Mouse (Mus musculus): ENCODE results near the gene Rundc3a. TPM values are rescaled to one million over a fixed set of nuclear protein-coding genes. Genes with fewer than 3 reads are reported as not detected.
A peak's percentile ranks its signal among the peaks of the same experiment; 100 is the strongest.

Gene Rundc3a
- polyA plus RNA-seq, 1 experiment from 2014 or later = 160 TPM

DNA sequence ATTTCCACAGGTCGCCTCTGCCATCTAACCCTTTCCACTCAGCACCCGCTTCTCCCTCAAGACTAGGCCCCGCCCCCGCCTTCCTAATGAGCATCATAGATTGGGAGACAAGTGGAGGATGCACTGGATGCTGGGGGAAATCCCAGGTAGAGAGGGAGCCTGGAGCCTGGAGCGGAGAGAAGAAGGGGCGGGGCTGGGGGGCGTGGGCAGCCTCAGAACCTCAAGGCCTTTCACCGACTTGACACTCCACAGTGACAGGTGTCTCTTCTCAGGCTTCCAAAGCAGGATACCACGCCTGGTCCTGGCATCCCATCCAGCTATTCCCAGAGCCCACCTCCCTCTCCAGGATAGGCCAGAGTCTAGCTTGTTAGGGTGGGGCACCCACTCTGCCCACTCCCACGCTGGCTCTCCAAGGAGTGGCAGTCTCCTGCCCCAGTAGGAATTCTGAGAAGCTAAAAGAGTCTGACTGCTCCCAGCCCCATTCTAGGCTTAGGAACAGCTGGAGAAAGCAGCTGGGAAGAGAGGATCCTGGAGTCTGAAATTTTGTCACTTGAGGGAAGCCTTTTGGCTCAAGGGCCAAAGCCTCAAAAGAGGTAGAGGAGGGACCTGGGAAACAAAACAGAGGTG is 52.2 kb downstream of the Rundc3a start:
- Histone ChIP-seq H3K27ac (peak overlapping the region; percentile 99), H3K27me3 (replicated peaks) (no peaks in the 10 kb centered on the region; the same call in 1 of the 2 replicates), H3K9me3 (no peaks in the 10 kb centered on the region), H3K4me2 (peak overlapping the region; percentile 85), H3K9ac (peak overlapping the region; percentile 99), H3K4me3 (peak overlapping the region; percentile 97), H3K36me3 (replicated peaks) (peaks cover 13% of the 10 kb centered on the region; the same call in 1 of the 2 replicates), H3K4me1 (peaks cover 44% of the 10 kb centered on the region)
- no peak for ATAC-seq (replicated peaks)
- 13% methylated on average over 10 of the region's 10 CpGs for WGBS

DNA sequence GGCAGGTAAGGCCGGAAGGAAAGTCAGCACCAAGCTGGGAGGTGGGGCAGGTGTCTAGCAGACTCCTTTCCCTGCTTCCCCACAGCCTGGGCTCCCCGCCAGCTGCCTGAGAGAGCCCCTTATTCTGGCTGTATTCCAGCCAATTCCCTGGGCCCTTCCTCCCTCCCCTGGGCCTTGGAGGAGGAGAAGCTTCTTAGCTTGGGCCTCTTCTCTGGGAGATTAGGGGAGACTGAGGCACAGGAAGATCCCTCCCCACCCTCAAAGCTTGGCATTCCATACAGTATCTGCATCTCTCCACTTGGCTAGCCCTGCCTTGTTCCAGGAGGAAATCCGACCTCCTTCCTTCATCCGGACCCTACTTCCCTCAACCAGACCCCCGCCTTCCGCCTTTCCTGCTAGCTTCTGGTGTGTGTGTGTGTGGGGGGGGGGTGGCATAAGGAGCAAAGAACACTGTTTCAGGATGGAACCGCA is 52.7 kb downstream of the Rundc3a start:
- peak; percentile 34; the same call in 1 of the 2 replicates for ATAC-seq (replicated peaks)
- 4% methylated on average over 7 of the region's 7 CpGs for WGBS

DNA sequence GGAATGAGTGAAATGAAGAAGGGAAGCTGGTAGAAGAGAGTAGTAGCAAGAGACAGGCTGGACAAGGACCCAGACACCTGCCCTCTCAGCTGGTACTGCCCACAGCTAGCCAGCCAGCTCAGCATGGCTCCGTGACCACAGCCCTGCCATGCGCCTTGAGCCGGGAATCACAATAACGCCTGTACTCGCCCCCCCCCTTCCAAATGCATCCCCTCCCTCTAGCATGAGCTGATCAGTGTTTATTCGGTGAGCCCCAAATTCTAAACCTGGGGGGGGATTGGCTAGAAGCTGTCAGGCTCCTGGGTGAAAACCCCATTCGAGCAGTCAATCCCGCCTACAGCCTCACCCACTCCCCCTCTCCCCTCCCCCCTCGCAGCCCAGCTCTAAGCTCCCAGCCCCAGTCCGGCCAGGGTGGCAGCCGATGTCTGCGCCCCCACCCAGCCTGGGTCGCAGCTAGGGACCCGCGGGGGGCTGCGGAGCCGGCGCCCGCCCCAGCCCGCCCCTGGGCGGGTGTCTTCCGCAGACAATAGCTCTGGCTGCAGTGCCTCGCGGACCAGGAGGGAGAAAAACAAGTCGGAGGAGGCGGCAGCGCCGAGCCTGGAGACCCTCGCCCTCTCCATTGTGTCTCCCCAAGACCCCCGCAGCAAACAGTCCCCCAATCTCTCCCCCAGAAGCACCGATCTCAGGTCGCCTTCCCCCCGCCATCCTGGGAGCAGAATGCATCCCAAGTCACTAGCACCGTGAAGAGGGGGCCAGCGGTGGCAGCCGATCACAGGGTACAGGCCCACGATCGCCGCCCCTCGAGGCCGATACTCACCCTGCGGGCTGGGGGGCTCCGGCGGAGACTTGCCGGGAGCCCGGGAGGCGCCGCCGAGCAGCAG is 53.6 kb downstream of the Rundc3a start:
- H3K4me1 ChIP-seq = peaks cover 44% of the 10 kb centered on the region
- H3K27me3 ChIP-seq (replicated peaks) = peaks cover 4% of the 10 kb centered on the region; the same call in 1 of the 2 replicates
- no peaks in the 10 kb centered on the region for H3K9me3 ChIP-seq
- peaks cover 9% of the 10 kb centered on the region; the same call in 1 of the 2 replicates for H3K36me3 ChIP-seq (replicated peaks)
- under 1% methylated on average over 40 of the region's 49 CpGs for WGBS
- peak; percentile 68 for ATAC-seq (replicated peaks)
- H3K27ac ChIP-seq = peak overlapping the region; percentile 99
- H3K4me2 ChIP-seq = peak overlapping the region; percentile 85
- H3K4me3 ChIP-seq = peak overlapping the region; percentile 97
- peak overlapping the region; percentile 99 for H3K9ac ChIP-seq

More for the DNA sequence above, 52.7 kb downstream of the Rundc3a start:
- Histone ChIP-seq H3K9ac (peak overlapping the region; percentile 99), H3K27me3 (replicated peaks) (no peaks in the 10 kb centered on the region; the same call in 1 of the 2 replicates), H3K4me1 (peaks cover 44% of the 10 kb centered on the region), H3K36me3 (replicated peaks) (peaks cover 9% of the 10 kb centered on the region; the same call in 1 of the 2 replicates), H3K4me3 (peak overlapping the region; percentile 97), H3K4me2 (peak overlapping the region; percentile 85), H3K27ac (peak overlapping the region; percentile 99), H3K9me3 (no peaks in the 10 kb centered on the region)

DNA sequence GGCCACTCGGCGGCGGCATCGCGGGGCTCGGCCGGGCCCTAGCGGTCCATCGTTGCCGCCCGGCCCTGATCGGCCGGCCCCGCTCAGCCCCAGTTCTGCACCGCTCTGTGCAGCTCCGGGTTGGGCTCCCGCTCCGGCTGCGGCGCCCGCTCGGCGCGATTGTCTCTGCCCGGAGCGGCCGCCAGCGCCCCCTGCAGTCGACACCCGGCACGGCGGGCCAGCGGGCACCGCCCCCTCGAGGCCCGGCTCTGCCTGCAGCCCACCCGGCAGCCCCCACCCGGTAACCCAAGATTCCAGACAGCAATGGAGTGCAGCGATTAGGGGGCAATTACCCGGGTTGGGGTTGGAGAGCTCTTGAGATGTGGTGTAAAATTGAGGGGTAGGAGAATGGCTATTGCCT is 54.3 kb downstream of the Rundc3a start, which contains the start of gene Fam171a2:
Gene Fam171a2, minus strand, starts transcription at position 186 of the 400 bp plus-strand sequence.
- Histone ChIP-seq H3K36me3 (replicated peaks) (0 out of 2 replicates have a peak, but pooled peaks cover 9% of the 10 kb centered on the region), H3K9me3 (no peaks in the 10 kb centered on the region), H3K27ac (peak within 1 kb of the TSS; percentile 99), H3K4me3 (peak within 1 kb of the TSS; percentile 97), H3K9ac (peak within 1 kb of the TSS; percentile 99), H3K27me3 (replicated peaks) (peaks cover 4% of the 10 kb centered on the region; the same call in 1 of the 2 replicates), H3K4me2 (peak within 1 kb of the TSS; percentile 85), H3K4me1 (peaks cover 44% of the 10 kb centered on the region)
- 0% methylated on average over 35 of the region's 40 CpGs for WGBS
- ATAC-seq (replicated peaks) = peak; percentile 80

DNA sequence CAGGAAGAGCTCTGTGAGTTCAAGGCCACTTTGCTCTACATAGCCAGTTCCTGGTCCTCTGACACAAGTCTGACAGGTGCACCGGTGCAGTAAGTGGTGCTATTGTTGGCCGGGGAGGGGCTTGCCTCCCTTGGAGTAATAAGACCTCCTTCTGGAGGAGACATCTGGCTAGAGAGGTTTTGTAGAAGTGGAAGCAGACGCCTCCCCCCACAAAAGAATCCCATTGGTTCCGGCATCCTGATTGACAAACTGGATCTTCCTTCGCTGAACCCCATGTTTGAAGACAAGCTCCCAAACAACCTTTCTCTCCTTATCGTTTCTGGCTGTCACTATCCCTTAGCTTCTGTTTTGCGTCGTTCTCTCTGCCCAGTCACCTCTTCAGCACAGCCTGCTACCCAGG is 55.1 kb downstream of the Rundc3a start:
- Histone ChIP-seq H3K9me3 (no peaks in the 10 kb centered on the region), H3K4me2 (peak overlapping the region; percentile 85), H3K9ac (no peak overlapping the region), H3K27ac (no peak overlapping the region), H3K36me3 (replicated peaks) (0 out of 2 replicates have a peak, but pooled peaks cover 4% of the 10 kb centered on the region), H3K27me3 (replicated peaks) (peaks cover 4% of the 10 kb centered on the region; the same call in 1 of the 2 replicates), H3K4me3 (no peak overlapping the region; the same call in 1 of the 2 replicates), H3K4me1 (peaks cover 44% of the 10 kb centered on the region)
- WGBS = 14% methylated on average over 8 of the region's 8 CpGs
- no peak for ATAC-seq (replicated peaks)

DNA sequence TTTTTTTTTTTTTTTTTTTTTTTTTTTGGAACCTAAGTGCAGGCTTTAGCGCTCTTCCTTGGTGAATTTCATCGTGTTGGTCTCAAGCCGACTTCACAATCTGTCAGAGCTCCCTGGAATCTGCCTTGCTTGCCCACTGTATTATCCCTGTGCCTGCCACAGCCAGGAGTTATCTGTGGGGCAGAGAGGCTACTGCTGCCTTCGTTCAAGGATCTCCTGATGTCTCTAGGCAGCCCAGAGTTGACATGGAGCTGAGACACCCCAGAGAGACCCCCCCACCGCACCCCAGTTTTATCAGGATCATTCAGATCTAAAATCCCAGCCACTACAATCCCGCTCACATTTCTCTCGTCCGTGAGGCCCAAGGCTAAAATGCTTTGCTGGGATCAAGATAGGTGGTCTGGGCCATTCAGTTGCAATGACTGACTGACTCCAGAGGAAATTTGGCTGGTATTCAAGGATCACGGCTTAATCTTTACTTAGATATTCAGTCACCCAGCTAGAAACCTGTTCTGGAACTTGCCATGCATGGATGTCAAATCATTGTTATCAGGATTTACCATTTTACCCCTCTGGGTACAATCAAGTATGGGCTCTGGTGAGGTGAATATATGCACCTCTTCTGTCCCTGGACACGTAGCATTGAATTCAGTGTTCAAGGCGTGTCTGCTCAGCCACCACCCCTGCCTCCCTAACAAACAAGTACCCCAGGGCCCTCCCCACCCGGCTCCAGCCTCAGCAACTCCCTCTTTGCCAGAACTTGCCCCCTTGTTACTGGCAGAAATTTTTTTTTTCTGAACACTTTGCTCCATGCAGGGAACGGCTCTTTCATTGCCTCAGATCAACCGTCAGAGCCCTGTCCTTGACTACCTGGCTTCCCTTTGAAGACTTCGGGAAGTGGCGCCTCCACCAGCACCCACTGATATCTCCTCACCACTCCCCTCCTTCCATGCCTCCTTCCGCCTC is 56.1 kb downstream of the Rundc3a start:
- WGBS = 42% methylated on average over 17 of the region's 17 CpGs
- peaks cover 35% of the 10 kb centered on the region for H3K4me1 ChIP-seq
- H3K9me3 ChIP-seq = no peaks in the 10 kb centered on the region
- H3K36me3 ChIP-seq (replicated peaks) = no peaks in the 10 kb centered on the region
- H3K4me2 ChIP-seq = no peak overlapping the region
- ATAC-seq (replicated peaks) = no peak
- no peak overlapping the region for H3K27ac ChIP-seq
- peaks cover 4% of the 10 kb centered on the region; the same call in 1 of the 2 replicates for H3K27me3 ChIP-seq (replicated peaks)
- no peak overlapping the region for H3K9ac ChIP-seq
- H3K4me3 ChIP-seq = no peak overlapping the region

Small RNA genes lying within 50 kb of the gene (microRNA-seq; reads per million reads assigned to microRNA genes)
- gene Mir6930 = not detected

Other genes with a start within 250 kb of the Rundc3a start
- 0.10 and 0.30 TPM in 2 replicates for gene Nags, start 247.9 kb upstream of the Rundc3a start, polyA plus RNA-seq (2015; fragmentation: Nextera tagmentation; extraction: Ambion mirVana)
- gene Tmem101, start 237.0 kb upstream of the Rundc3a start, polyA plus RNA-seq (2015; fragmentation: Nextera tagmentation; extraction: Ambion mirVana) = 45.3 and 46.5 TPM in 2 replicates
- 111 and 118 TPM in 2 replicates for gene Lsm12, start 208.1 kb upstream of the Rundc3a start, polyA plus RNA-seq (2015; fragmentation: Nextera tagmentation; extraction: Ambion mirVana)
- 38.6 and 43.3 TPM in 2 replicates for gene G6pc3, start 203.8 kb upstream of the Rundc3a start, polyA plus RNA-seq (2015; fragmentation: Nextera tagmentation; extraction: Ambion mirVana)
- 90.3 and 105 TPM in 2 replicates for gene Hdac5, start 163.2 kb upstream of the Rundc3a start, polyA plus RNA-seq (2015; fragmentation: Nextera tagmentation; extraction: Ambion mirVana)
- gene BC030867, start 144.5 kb upstream of the Rundc3a start, polyA plus RNA-seq (2015; fragmentation: Nextera tagmentation; extraction: Ambion mirVana) = 2.2 and 2.5 TPM in 2 replicates
- gene Asb16, start 124.7 kb upstream of the Rundc3a start, polyA plus RNA-seq (2015; fragmentation: Nextera tagmentation; extraction: Ambion mirVana) = 0.05 TPM in 1 of 2 replicates, not detected in the other
- 82.3 and 84.4 TPM in 2 replicates for gene Tmub2, start 108.5 kb upstream of the Rundc3a start, polyA plus RNA-seq (2015; fragmentation: Nextera tagmentation; extraction: Ambion mirVana)
- 31.6 and 31.8 TPM in 2 replicates for gene Atxn7l3, start 96.8 kb upstream of the Rundc3a start, polyA plus RNA-seq (2015; fragmentation: Nextera tagmentation; extraction: Ambion mirVana)
- 82.8 and 83.9 TPM in 2 replicates for gene Ubtf, start 73.7 kb upstream of the Rundc3a start, polyA plus RNA-seq (2015; fragmentation: Nextera tagmentation; extraction: Ambion mirVana)
- gene Slc4a1, start 27.2 kb upstream of the Rundc3a start, polyA plus RNA-seq (2015; fragmentation: Nextera tagmentation; extraction: Ambion mirVana) = 2.9 and 3.8 TPM in 2 replicates
- 146 and 168 TPM in 2 replicates for gene Slc25a39, start 14.5 kb downstream of the Rundc3a start, polyA plus RNA-seq (2015; fragmentation: Nextera tagmentation; extraction: Ambion mirVana)
- gene Grn, start 36.9 kb downstream of the Rundc3a start, polyA plus RNA-seq (2015; fragmentation: Nextera tagmentation; extraction: Ambion mirVana) = 75.2 and 82.0 TPM in 2 replicates
- 28.7 and 36.4 TPM in 2 replicates for gene Fam171a2, start 54.3 kb downstream of the Rundc3a start, polyA plus RNA-seq (2015; fragmentation: Nextera tagmentation; extraction: Ambion mirVana)
- 9.0 TPM in 2 replicates for gene Itga2b, start 76.7 kb downstream of the Rundc3a start, polyA plus RNA-seq (2015; fragmentation: Nextera tagmentation; extraction: Ambion mirVana)
- gene Gpatch8, start 163.0 kb downstream of the Rundc3a start, polyA plus RNA-seq (2015; fragmentation: Nextera tagmentation; extraction: Ambion mirVana) = 72.7 and 76.4 TPM in 2 replicates
- gene Gm11627, start 186.1 kb downstream of the Rundc3a start, polyA plus RNA-seq (2015; fragmentation: Nextera tagmentation; extraction: Ambion mirVana) = 1.9 and 3.4 TPM in 2 replicates
- 7.4 and 9.5 TPM in 2 replicates for gene Fzd2, start 211.0 kb downstream of the Rundc3a start, polyA plus RNA-seq (2015; fragmentation: Nextera tagmentation; extraction: Ambion mirVana)

Measured in midbrain, embryonic 15.5 days (tissue).